Mouse (Mus musculus) intestine, postnatal 0 days (tissue): Measurements from ENCODE around the gene Kcnh7. TPM values are rescaled to one million over a fixed set of nuclear protein-coding genes. Genes with fewer than 3 reads are reported as not detected.

ENCODE experiments used
- ATAC-seq: fragments of 200-750 bp; cut with Nextera tagmentation; 2 replicates; pipeline ENCODE4 v1.8.0; 2017; ENCODE audit warnings: mild to moderate bottlenecking, moderate TSS enrichment, moderate library complexity
- H3K27ac ChIP-seq: fragments of 300-500 bp; sonication (generic); 2 replicates; pipeline ENCODE4 v1.5.1; 2014; ENCODE audit warnings: mild to moderate bottlenecking, low read depth, low read length, moderate library complexity
- H3K27me3 ChIP-seq: fragments of 300-500 bp; sonication (generic); replicated peaks from 2 replicates; pipeline ENCODE4 v1.6.1; 2014; ENCODE audit warnings: low read length, mixed read lengths; ENCODE audit not compliant: control insufficient read depth, insufficient read depth
- H3K36me3 ChIP-seq: fragments of 300-500 bp; sonication (generic); 2 replicates; pipeline ENCODE4 v1.6.1; 2014; ENCODE audit warnings: mild to moderate bottlenecking, moderate library complexity; ENCODE audit not compliant: control insufficient read depth, insufficient read depth
- H3K4me1 ChIP-seq: fragments of 300-500 bp; sonication (generic); replicated peaks from 2 replicates; pipeline ENCODE4 v1.6.1; 2014; ENCODE audit warnings: antibody characterized with exemption, low read length, mixed read lengths; ENCODE audit not compliant: control insufficient read depth, insufficient read depth
- H3K4me2 ChIP-seq: fragments of 300-500 bp; sonication (generic); replicated peaks from 2 replicates; pipeline ENCODE4 v1.6.1; 2014; ENCODE audit warnings: low read depth, mild to moderate bottlenecking, moderate library complexity
- H3K4me3 ChIP-seq: fragments of 300-500 bp; sonication (generic); 2 replicates; pipeline ENCODE4 v1.5.1; 2014; ENCODE audit warnings: low read depth, low read length
- H3K9ac ChIP-seq: fragments of 300-500 bp; sonication (generic); 2 replicates; pipeline ENCODE4 v1.6.1; 2014; ENCODE audit warnings: mild to moderate bottlenecking, low read depth, low read length
- H3K9me3 ChIP-seq: fragments of 300-500 bp; sonication (generic); 2 replicates; pipeline ENCODE4 v1.6.1; 2016; ENCODE audit warnings: mixed run types; ENCODE audit not compliant: control insufficient read depth
- CTCF ChIP-seq: sonication (generic); IDR thresholded peaks from 2 replicates; pipeline ENCODE4 v1.5.1; 2016; ENCODE audit warnings: low read depth, mild to moderate bottlenecking, control low read depth, antibody characterized with exemption, moderate library complexity
- WGBS: fragments of 180-500 bp; shearing (Covaris S2); extraction: QIAGEN DNeasy Blood & Tissue Kit; methylation state at CpG from one replicate; pipeline ENCODE4 v1.1.7; 2014; 5-methylcytosine and 5-hydroxymethylcytosine counted together
- polyA plus RNA-seq: library from polyadenylated mRNA; unstranded; fragments of >200 nt; fragmentation: Nextera tagmentation; extraction: Ambion mirVana; gene quantifications from 2 replicates; pipeline ENCODE4 v1.2.1, GENCODE M21; 2015

Gene Kcnh7
- polyA plus RNA-seq, 1 experiment from 2014 or later = 0.13 TPM

DNA sequence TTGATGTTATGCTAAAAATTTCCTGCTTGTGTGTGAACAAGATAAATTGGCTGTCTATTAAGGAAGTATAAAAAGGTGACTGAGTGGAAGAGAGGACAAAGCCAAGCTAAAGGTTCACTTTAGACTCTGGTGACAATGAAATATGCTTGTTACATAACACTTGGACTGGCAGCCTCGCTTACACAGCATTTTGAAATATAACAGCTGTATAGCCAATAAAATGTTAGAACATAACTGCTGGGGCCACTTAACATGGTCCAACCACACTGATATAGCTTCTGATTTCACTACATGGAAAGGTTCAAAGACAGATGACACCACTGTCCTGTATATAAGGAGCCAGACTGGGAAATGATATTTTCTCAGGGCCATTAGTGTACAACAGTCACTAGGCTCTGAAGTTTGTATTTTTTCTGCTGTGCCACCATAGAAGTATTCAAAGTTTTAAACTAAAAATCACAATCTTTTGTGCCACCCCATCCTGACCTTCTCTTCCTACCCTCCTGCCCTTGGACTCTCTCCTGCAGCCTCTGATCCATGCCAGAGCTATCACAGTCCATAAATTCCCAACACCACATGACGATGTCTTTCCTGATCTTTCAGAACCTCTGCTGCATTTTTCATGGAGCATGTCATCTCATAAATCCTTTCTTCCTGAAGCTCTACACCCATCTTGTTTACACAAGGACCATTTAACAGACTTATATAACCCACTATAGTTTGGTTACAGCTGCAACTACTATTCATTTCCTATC is 56.1 kb downstream of the Kcnh7 start:
- no peak for TF ChIP-seq CTCF
- Histone ChIP-seq H3K36me3 (no peaks in the 10 kb centered on the region), H3K4me3 (no peak overlapping the region), H3K4me2 (no peak overlapping the region), H3K27me3 (no peaks in the 10 kb centered on the region), H3K4me1 (no peaks in the 10 kb centered on the region), H3K9me3 (no peaks in the 10 kb centered on the region), H3K27ac (no peak overlapping the region), H3K9ac (no peak overlapping the region)
- WGBS = 21% methylated on average over 2 of the region's 2 CpGs
- ATAC-seq = peak; percentile 74

DNA sequence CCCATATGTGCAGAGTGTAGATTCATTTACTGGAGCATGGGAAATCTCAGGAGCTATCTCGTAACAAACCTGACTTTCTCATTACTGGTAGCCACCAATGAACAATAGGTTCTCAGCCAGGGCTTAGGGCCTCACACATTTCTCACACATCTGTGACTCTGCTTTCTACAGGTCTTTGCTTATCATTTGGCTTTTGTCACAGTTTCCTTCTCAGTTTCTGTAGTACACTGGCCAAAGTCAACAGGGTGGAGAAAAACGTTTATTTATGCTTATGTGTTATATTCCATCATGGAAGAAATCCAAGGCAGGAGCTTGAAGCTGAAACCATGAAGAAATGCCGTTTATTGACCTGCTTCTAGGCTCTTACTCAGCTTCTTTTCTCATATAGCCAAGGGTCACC is 63.8 kb downstream of the Kcnh7 start:
- no peak for TF ChIP-seq CTCF
- Histone ChIP-seq H3K36me3 (no peaks in the 10 kb centered on the region), H3K27ac (no peak overlapping the region), H3K4me1 (peaks cover 4% of the 10 kb centered on the region; the same call in 1 of the 2 replicates), H3K9ac (no peak overlapping the region), H3K27me3 (no peaks in the 10 kb centered on the region), H3K9me3 (no peaks in the 10 kb centered on the region), H3K4me2 (no peak overlapping the region), H3K4me3 (no peak overlapping the region)
- WGBS = 54% methylated on average over 3 of the region's 3 CpGs
- ATAC-seq = peak; percentile 81

DNA sequence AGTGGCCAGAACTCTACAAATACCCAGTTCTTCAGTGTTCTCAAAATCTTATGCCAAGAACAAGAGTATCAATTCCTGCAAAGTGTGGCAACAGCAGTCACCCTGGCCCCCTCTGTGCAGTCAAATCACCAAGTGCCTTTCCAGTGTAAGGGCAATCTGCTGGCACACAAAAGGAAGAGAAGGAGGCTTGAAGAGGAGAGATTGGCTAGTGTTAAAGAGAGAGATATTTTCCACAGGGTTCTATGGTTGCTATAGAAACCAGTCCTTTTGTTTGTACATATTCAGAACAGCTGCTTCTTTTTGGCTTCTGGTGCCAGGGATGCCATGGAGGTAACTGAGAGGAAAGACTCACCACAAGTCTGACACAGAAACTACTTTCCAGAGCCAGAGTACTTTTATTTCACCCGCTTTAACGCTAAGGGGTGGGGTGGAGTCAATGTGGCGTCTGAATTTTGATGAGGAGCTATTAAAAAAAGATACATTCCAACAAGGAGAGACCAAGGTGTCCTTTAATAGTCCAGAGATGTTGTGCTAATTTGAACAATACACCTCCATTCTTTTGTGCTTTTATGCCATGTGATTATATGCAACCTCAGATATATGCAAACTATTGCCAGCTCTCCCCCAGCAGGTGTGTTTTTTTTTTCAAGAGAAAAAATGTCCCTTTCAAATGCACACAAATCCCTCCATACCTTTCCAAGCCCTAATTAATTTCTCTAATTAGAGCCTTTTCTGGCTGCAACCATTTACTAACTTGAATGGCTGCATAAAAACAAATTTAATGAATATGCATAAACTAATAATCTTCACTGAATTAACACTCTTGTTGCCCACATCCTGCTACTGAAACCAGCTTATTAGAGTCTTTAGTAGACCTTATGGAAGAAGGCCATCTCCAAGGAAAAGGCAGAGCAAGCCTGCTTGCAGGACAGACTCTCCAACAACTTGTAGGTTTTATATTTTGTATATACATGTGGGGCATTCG is 66.6 kb downstream of the Kcnh7 start:
- Histone ChIP-seq H3K27ac (no peak overlapping the region), H3K9ac (no peak overlapping the region), H3K4me1 (peaks cover 4% of the 10 kb centered on the region; the same call in 1 of the 2 replicates), H3K27me3 (no peaks in the 10 kb centered on the region), H3K9me3 (no peaks in the 10 kb centered on the region), H3K4me3 (no peak overlapping the region), H3K36me3 (no peaks in the 10 kb centered on the region), H3K4me2 (no peak overlapping the region)
- 80% methylated on average over 4 of the region's 4 CpGs for WGBS
- TF ChIP-seq CTCF = no peak
- no peak for ATAC-seq

DNA sequence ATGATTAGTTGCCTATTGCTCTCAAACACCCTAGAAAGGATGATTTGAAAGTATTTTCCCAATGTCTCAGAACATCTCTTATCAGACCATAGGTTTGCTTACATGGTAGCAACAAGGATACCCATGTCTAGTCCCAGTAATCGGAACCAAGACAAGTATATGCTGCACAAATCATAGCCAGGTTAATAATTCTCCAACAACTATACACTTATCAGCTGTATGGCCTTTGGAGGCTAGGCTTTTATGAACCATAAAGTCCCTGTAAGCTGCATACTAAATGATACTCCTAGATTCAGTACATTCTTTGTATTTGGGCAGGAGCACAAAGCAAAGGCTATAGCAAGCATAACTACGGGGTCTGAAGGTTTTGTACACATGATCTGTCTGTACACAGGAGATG is 78.1 kb downstream of the Kcnh7 start:
- 35% methylated on average over 2 of the region's 2 CpGs for WGBS
- peak; percentile 80 for ATAC-seq
- no peaks in the 10 kb centered on the region for H3K36me3 ChIP-seq
- no peaks in the 10 kb centered on the region for H3K27me3 ChIP-seq
- no peaks in the 10 kb centered on the region for H3K9me3 ChIP-seq
- H3K4me2 ChIP-seq = peak overlapping the region; percentile 43
- H3K4me3 ChIP-seq = no peak overlapping the region
- no peaks in the 10 kb centered on the region for H3K4me1 ChIP-seq
- no peak overlapping the region for H3K27ac ChIP-seq
- TF ChIP-seq CTCF = no peak
- no peak overlapping the region for H3K9ac ChIP-seq

- Histone ChIP-seq H3K9ac (no peak overlapping the region), H3K4me3 (no peak overlapping the region), H3K4me2 (no peak overlapping the region), H3K9me3 (no peaks in the 10 kb centered on the region), H3K4me1 (no peaks in the 10 kb centered on the region), H3K36me3 (no peaks in the 10 kb centered on the region), H3K27ac (no peak overlapping the region), H3K27me3 (no peaks in the 10 kb centered on the region)
- no peak for TF ChIP-seq CTCF
- ATAC-seq = no peak
Observed at GRCm38 (mm10) chr2:63099676-63100075, 84.4 kb downstream of the Kcnh7 start.

DNA sequence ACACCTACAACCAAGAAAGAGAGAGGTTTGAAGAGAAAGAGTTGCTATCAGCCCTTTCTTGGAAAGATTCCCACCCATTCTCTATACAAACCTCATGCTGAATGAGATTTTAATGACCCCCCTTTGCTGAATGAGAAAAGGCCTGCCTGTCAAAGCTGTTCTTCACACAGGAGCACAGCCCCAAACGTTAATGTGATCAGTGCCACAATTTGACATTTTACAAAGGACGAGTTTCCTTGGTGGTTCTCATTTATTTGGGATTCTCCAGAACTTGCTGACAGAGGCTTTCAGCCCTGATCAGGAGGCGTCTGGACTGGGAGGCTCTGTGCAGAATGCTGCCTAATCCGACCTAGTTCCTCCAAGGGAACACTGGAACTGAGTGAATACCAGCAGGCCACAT is 92.3 kb downstream of the Kcnh7 start:
- no peak for ATAC-seq
- no peak overlapping the region for H3K4me3 ChIP-seq
- H3K9ac ChIP-seq = no peak overlapping the region
- 69% methylated on average over 4 of the region's 4 CpGs for WGBS
- H3K4me2 ChIP-seq = no peak overlapping the region
- no peaks in the 10 kb centered on the region for H3K4me1 ChIP-seq
- no peaks in the 10 kb centered on the region for H3K36me3 ChIP-seq
- no peaks in the 10 kb centered on the region for H3K27me3 ChIP-seq
- no peak overlapping the region for H3K27ac ChIP-seq
- no peak for TF ChIP-seq CTCF
- no peaks in the 10 kb centered on the region for H3K9me3 ChIP-seq
